Mouse (Mus musculus) central nervous system, embryonic 18 days (tissue): ENCODE data around the gene Ube2o. TPM values are rescaled to one million over a fixed set of nuclear protein-coding genes. Genes with fewer than 3 reads are reported as not detected.

Source experiments
- polyA plus RNA-seq: library from polyadenylated mRNA; depleted of rRNA; stranded (reverse); fragments of >200 nt; gene quantifications from 2 replicates; pipeline ENCODE4 v1.2.3, GENCODE M21; 2012; rRNA removed

Ube2o gene
- polyA plus RNA-seq: 64.5 and 67.0 TPM in 2 replicates

GRCm38 (mm10) chr11:116581376-116581814 lies at the start of gene Ube2o:
Gene Ube2o, minus strand, starts transcription at chr11:116581447.

GRCm38 (mm10) chr11:116626299-116627071 lies 45.2 kb upstream of the Ube2o start, which contains the start of gene Rhbdf2:
Gene Rhbdf2, minus strand, starts transcription at chr11:116627019.

GRCm38 (mm10) chr11:116586310-116586709 lies 5.1 kb upstream of the Ube2o start, which contains the start of gene Aanat:
Gene Aanat, plus strand, starts transcription at chr11:116586432.

GRCm38 (mm10) chr11:116530187-116531147 lies 50.8 kb downstream of the Ube2o start, which contains the start of gene Sphk1:
Gene Sphk1, plus strand, starts transcription at chr11:116530925.

DNA sequence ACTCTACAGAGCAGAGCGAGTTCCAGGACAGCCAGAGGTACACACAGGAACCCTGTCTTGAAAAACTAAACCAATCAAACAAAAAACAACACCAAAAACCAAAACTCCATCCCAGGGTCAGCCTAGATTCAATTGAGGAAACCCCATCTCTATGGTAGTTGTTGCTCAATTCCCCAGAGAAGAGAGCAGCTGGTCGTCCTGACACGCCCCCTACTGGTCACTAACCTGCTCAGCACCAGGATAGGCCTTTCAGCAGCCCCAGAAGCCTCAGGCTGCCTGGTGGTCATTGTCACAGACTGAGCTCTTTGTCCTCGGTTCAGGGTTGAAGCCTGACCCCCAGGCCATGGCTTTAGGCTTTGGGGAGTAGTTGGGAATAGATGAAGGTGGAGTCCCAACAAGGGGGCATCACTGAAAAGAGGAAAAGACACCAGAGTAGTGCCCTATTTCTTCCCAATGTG lies 87.4 kb downstream of the Ube2o start, which contains the start of gene Prpsap1:
Gene Prpsap1, minus strand, starts transcription at position 408 of the 458 bp plus-strand sequence.

Other genes with a start within 250 kb of the Ube2o start
- gene Foxj1, start 246.0 kb downstream of the Ube2o start, polyA plus RNA-seq: 12.1 and 16.5 TPM in 2 replicates
- 82.0 and 88.9 TPM in 2 replicates for gene Rnf157, start 168.4 kb downstream of the Ube2o start, polyA plus RNA-seq
- 119 and 147 TPM in 2 replicates for gene Ubald2, start 147.4 kb downstream of the Ube2o start, polyA plus RNA-seq
- 0.10 and 0.29 TPM in 2 replicates for gene Qrich2, start 115.2 kb downstream of the Ube2o start, polyA plus RNA-seq
- 117 and 130 TPM in 2 replicates for gene Prpsap1, start 87.2 kb downstream of the Ube2o start, polyA plus RNA-seq
- gene Sphk1, start 50.5 kb downstream of the Ube2o start, polyA plus RNA-seq: 8.1 and 8.2 TPM in 2 replicates
- 0.90 and 1.0 TPM in 2 replicates for gene Aanat, start 5.0 kb upstream of the Ube2o start, polyA plus RNA-seq
- 1.8 and 2.3 TPM in 2 replicates for gene Rhbdf2, start 45.6 kb upstream of the Ube2o start, polyA plus RNA-seq
- gene Prcd, start 72.1 kb upstream of the Ube2o start, polyA plus RNA-seq: 1.8 and 2.3 TPM in 2 replicates
- 25.8 and 26.4 TPM in 2 replicates for gene Cygb, start 72.9 kb upstream of the Ube2o start, polyA plus RNA-seq
- not detected in 2 replicates for gene St6galnac1, start 194.1 kb upstream of the Ube2o start, polyA plus RNA-seq
- gene Mxra7, start 246.6 kb upstream of the Ube2o start, polyA plus RNA-seq: 12.3 and 14.3 TPM in 2 replicates